8 mouse cellular contexts compared by ENCODE assay signal in genomic region chr13:34149463-34150176, GRCm38 (mm10). TPM values are rescaled to one million over a fixed set of nuclear protein-coding genes. Genes with fewer than 3 reads are reported as not detected.
DNase-seq lines count a peak whose midpoint lies in the region; ATAC-seq lines count a peak whose summit lies in the region.

No protein-coding gene starts in this region.

- no peaks in the 10 kb centered on the region for H3K36me3 ChIP-seq in heart, embryonic 14.5 days (ENCODE audit: control insufficient read depth, insufficient read depth, low read length)
- no peaks in the 10 kb centered on the region for H3K36me3 ChIP-seq in embryonic facial prominence, embryonic 11.5 days (replicated peaks; ENCODE audit: control insufficient read depth, insufficient read depth, low read depth, low read length)
- no peaks in the 10 kb centered on the region for H3K36me3 ChIP-seq in hindbrain, embryonic 15.5 days
- H3K36me3 ChIP-seq in midbrain, embryonic 13.5 days, result no peaks in the 10 kb centered on the region

- peak overlapping the region; percentile 76 for H3K4me2 ChIP-seq in heart, embryonic 14.5 days (ENCODE audit: low read length)
- peak overlapping the region; percentile 46 for H3K4me2 ChIP-seq in embryonic facial prominence, embryonic 11.5 days (ENCODE audit: low read depth, low read length)
- H3K4me2 ChIP-seq in hindbrain, embryonic 15.5 days, result peak overlapping the region; percentile 61
- H3K4me2 ChIP-seq in midbrain, embryonic 13.5 days (replicated peaks), result peak overlapping the region; percentile 59

- H3K4me3 ChIP-seq in heart, embryonic 14.5 days (ENCODE audit: control insufficient read depth in 1 of 2, insufficient read depth in 1 of 2, low read depth in 1 of 2, low read length in 2 of 2), result peak overlapping the region in 1 of 2 experiments; percentile 45; a peak in 3 of 4 replicates
- H3K4me3 ChIP-seq in embryonic facial prominence, embryonic 11.5 days (ENCODE audit: low read depth, low read length), result peak overlapping the region; percentile 34; the same call in 1 of the 2 replicates
- H3K4me3 ChIP-seq in hindbrain, embryonic 15.5 days, result peak overlapping the region; percentile 41
- H3K4me3 ChIP-seq in midbrain, embryonic 13.5 days (replicated peaks), result peak overlapping the region; percentile 40

- intact Hi-C loops in heart, postnatal 10 days (cut with DNase I), result no loop called here

- no peak for ATAC-seq in heart, embryonic 14.5 days (ENCODE audit: insufficient number of reproducible peaks, insufficient read depth, low FRiP score, low read depth)
- no peak for ATAC-seq in embryonic facial prominence, embryonic 11.5 days (replicated peaks; ENCODE audit: insufficient number of reproducible peaks, low FRiP score, low TSS enrichment, low read depth)
- no peak for ATAC-seq in hindbrain, embryonic 15.5 days (ENCODE audit: low FRiP score, low read depth)
- no peak for ATAC-seq in midbrain, embryonic 13.5 days

- peak overlapping the region; percentile 89 to 90 for H3K27ac ChIP-seq in heart, embryonic 14.5 days (replicated peaks in 1 of 2; ENCODE audit: control insufficient read depth in 1 of 2, insufficient read depth in 1 of 2, low read depth in 2 of 2, low read length in 2 of 2)
- H3K27ac ChIP-seq in embryonic facial prominence, embryonic 11.5 days (replicated peaks; ENCODE audit: low read depth, low read length), result peak overlapping the region; percentile 85
- peak overlapping the region; percentile 98 for H3K27ac ChIP-seq in hindbrain, embryonic 15.5 days (replicated peaks)
- H3K27ac ChIP-seq in midbrain, embryonic 13.5 days, result peak overlapping the region; percentile 100

- no peaks in the 10 kb centered on the region for H3K27me3 ChIP-seq in heart, embryonic 14.5 days (ENCODE audit: control insufficient read depth, insufficient read depth, low read length)
- H3K27me3 ChIP-seq in embryonic facial prominence, embryonic 11.5 days (ENCODE audit: control insufficient read depth, insufficient read depth, low read length), result no peaks in the 10 kb centered on the region
- H3K27me3 ChIP-seq in hindbrain, embryonic 15.5 days, result no peaks in the 10 kb centered on the region
- H3K27me3 ChIP-seq in midbrain, embryonic 13.5 days, result no peaks in the 10 kb centered on the region

- WGBS in heart, embryonic 14.5 days, result 41% methylated on average over 5 of the region's 5 CpGs
- 47% methylated on average over 5 of the region's 5 CpGs for whole genome bisulfite sequencing in embryonic facial prominence, embryonic 11.5 days
- 39% methylated on average over 5 of the region's 5 CpGs for WGBS in hindbrain, embryonic 15.5 days
- WGBS in midbrain, embryonic 13.5 days, result 36% methylated on average over 5 of the region's 5 CpGs

- peaks cover 24 to 35% of the 10 kb centered on the region in 2 experiments for H3K4me1 ChIP-seq in heart, embryonic 14.5 days (ENCODE audit: control insufficient read depth in 2 of 2, insufficient read depth in 2 of 2, low read length in 2 of 2)
- H3K4me1 ChIP-seq in embryonic facial prominence, embryonic 11.5 days (ENCODE audit: control insufficient read depth, insufficient read depth, low read length), result no peaks in the 10 kb centered on the region
- H3K4me1 ChIP-seq in hindbrain, embryonic 15.5 days (replicated peaks), result peaks cover 42% of the 10 kb centered on the region
- peaks cover 55% of the 10 kb centered on the region for H3K4me1 ChIP-seq in midbrain, embryonic 13.5 days (replicated peaks)

- no peaks in the 10 kb centered on the region for H3K9me3 ChIP-seq in heart, embryonic 14.5 days (ENCODE audit: control insufficient read depth, low read length)
- H3K9me3 ChIP-seq in embryonic facial prominence, embryonic 11.5 days (replicated peaks; ENCODE audit: control insufficient read depth, low read length), result no peaks in the 10 kb centered on the region
- no peaks in the 10 kb centered on the region for H3K9me3 ChIP-seq in hindbrain, embryonic 15.5 days
- H3K9me3 ChIP-seq in midbrain, embryonic 13.5 days, result no peaks in the 10 kb centered on the region

- H3K9ac ChIP-seq in heart, embryonic 14.5 days (ENCODE audit: low read length), result peak overlapping the region; percentile 71
- H3K9ac ChIP-seq in embryonic facial prominence, embryonic 11.5 days (replicated peaks; ENCODE audit: low read length), result peak overlapping the region; percentile 48
- H3K9ac ChIP-seq in hindbrain, embryonic 15.5 days, result peak overlapping the region; percentile 46
- H3K9ac ChIP-seq in midbrain, embryonic 13.5 days (replicated peaks), result peak overlapping the region; percentile 69

- no peak for DNase-seq in heart, postnatal 10 days
- DNase-seq in embryonic facial prominence, embryonic 11.5 days (ENCODE audit: low spot score), result peak; percentile 11
- no peak for DNase-seq in spleen, postnatal 4 days (ENCODE audit: low spot score in 2 of 2)
- DNase-seq in cerebellum, adult 11 months, result no peak
- DNase-seq in kidney, adult 8-10 months, result no peak

RNA-seq across cellular contexts. Expression of gene Psmg4, which starts 13.1 kb away (rescaled TPM):
- 81.2 and 81.7 TPM in 2 replicates for polyA plus RNA-seq in heart, embryonic 14.5 days (2014; fragmentation: Nextera tagmentation; extraction: Ambion mirVana)
- 10 to 100 TPM; 34.0 to 39.0 TPM for total RNA-seq in heart, postnatal 10 days (2021)
- polyA plus RNA-seq in embryonic facial prominence, embryonic 11.5 days (2014; fragmentation: Nextera tagmentation; extraction: Ambion mirVana), result 101 and 108 TPM in 2 replicates
- 78.1 and 82.6 TPM in 2 replicates for polyA plus RNA-seq in hindbrain, embryonic 15.5 days (2015; fragmentation: Nextera tagmentation; extraction: Ambion mirVana)
- 92.5 and 94.6 TPM in 2 replicates for polyA plus RNA-seq in midbrain, embryonic 13.5 days (2015; fragmentation: Nextera tagmentation; extraction: Ambion mirVana)

RNA-seq across cellular contexts. Expression of gene Tubb2b, which starts 19.4 kb away (rescaled TPM):
- polyA plus RNA-seq in heart, embryonic 14.5 days (2014; fragmentation: Nextera tagmentation; extraction: Ambion mirVana), result 26.7 and 35.0 TPM in 2 replicates
- 10 to 100 TPM; 22.7 to 27.2 TPM for total RNA-seq in heart, postnatal 10 days (2021)
- polyA plus RNA-seq in embryonic facial prominence, embryonic 11.5 days (2014; fragmentation: Nextera tagmentation; extraction: Ambion mirVana), result 77.6 and 88.3 TPM in 2 replicates
- 939 and 1,019 TPM in 2 replicates for polyA plus RNA-seq in hindbrain, embryonic 15.5 days (2015; fragmentation: Nextera tagmentation; extraction: Ambion mirVana)
- polyA plus RNA-seq in midbrain, embryonic 13.5 days (2015; fragmentation: Nextera tagmentation; extraction: Ambion mirVana), result 833 and 846 TPM in 2 replicates
